Mouse (Mus musculus): ENCODE results near the gene Zfp541.

GRCm38 (mm10) chr7:16098021-16099017 lies 36.7 kb downstream of the Zfp541 start, which contains the start of gene Napa:
- TF ChIP-seq CTCF (IDR thresholded peaks at IDR 0.05; ENCODE audit: low read depth) = peak; percentile 83
- no peak; the same call in 1 of the 2 replicates for TF ChIP-seq EP300 (IDR thresholded peaks at IDR 0.05; ENCODE audit: low read depth)
